Comparison of ENCODE assay signal across 19 mouse cellular contexts in genomic region chr11:119907006-119907650, GRCm38 (mm10). TPM values are rescaled to one million over a fixed set of nuclear protein-coding genes. Genes with fewer than 3 reads are reported as not detected.
DNase-seq lines count a peak whose midpoint lies in the region; ATAC-seq lines count a peak whose summit lies in the region.
"Had no signal": no experiment of that assay in that cellular context is flagged by ENCODE, and none has a peak within 500 bp of the region (broad histone marks: within the 10 kb centered on the region; RNA-seq: fewer than 3 reads in every experiment).

No protein-coding gene starts in this region.

- intact Hi-C loops in left cerebral cortex, postnatal 14 days (cut with DNase I) = loop anchor here (10.0 kb wide), 1 partner anchor 562 kb away; no protein-coding TSS in a partner anchor

- ATAC-seq in forebrain, embryonic 15.5 days (replicated peaks) = no peak

- no peaks in the 10 kb centered on the region for H3K9me3 ChIP-seq in forebrain, embryonic 15.5 days
- no peaks in the 10 kb centered on the region for H3K9me3 ChIP-seq in forebrain, embryonic 10.5 days
- H3K9me3 ChIP-seq: embryonic facial prominence, embryonic 12.5 days; heart, embryonic 10.5 days; liver, embryonic 15.5 days had no signal

- H3K4me3 ChIP-seq in forebrain, embryonic 15.5 days = no peak overlapping the region
- H3K4me3 ChIP-seq in forebrain, embryonic 10.5 days = no peak overlapping the region
- H3K4me3 ChIP-seq: embryonic facial prominence, embryonic 12.5 days; heart, embryonic 10.5 days; liver, embryonic 15.5 days had no signal

- H3K36me3 ChIP-seq in forebrain, embryonic 15.5 days = no peaks in the 10 kb centered on the region
- H3K36me3 ChIP-seq in forebrain, embryonic 10.5 days (replicated peaks) = no peaks in the 10 kb centered on the region
- H3K36me3 ChIP-seq: embryonic facial prominence, embryonic 12.5 days; heart, embryonic 10.5 days; liver, embryonic 15.5 days had no signal

- DNase-seq in forebrain, embryonic 10.5 days (ENCODE audit: extremely low spot score, low spot score) = no peak
- DNase-seq in left cerebral cortex, adult 18-20 months (ENCODE audit: low spot score in 2 of 2) = peak; percentile 44 to 68
- DNase-seq in left cerebral cortex, postnatal 14 days (ENCODE audit: low spot score in 2 of 2) = no peak
- peak; percentile 71 for DNase-seq in right cerebral cortex, adult 18-20 months
- DNase-seq in right cerebral cortex, postnatal 4 days = no peak
- DNase-seq in right cerebral cortex, postnatal 36 days (ENCODE audit: low spot score in 2 of 2) = peak; percentile 60 to 66
- DNase-seq in thymus, postnatal 36 days = no peak
- DNase-seq: adrenal gland, adult 8-10 months; cerebellum, adult 11-12 months; heart, postnatal 10 days; kidney, adult 9 months; kidney, postnatal 4 days; lung, postnatal 10 days; spleen, adult 18-20 months; thymus, adult 2 months had no signal

- peaks cover 11% of the 10 kb centered on the region for H3K27me3 ChIP-seq in forebrain, embryonic 15.5 days
- H3K27me3 ChIP-seq in forebrain, embryonic 10.5 days (ENCODE audit: poor library complexity, severe bottlenecking) = peaks cover 15% of the 10 kb centered on the region
- H3K27me3 ChIP-seq: embryonic facial prominence, embryonic 12.5 days had no signal

- H3K4me1 ChIP-seq in forebrain, embryonic 15.5 days = peaks cover 15% of the 10 kb centered on the region; the same call in 1 of the 2 replicates
- H3K4me1 ChIP-seq in forebrain, embryonic 10.5 days = peaks cover 41% of the 10 kb centered on the region

- 0 out of 2 replicates have a peak overlapping the region, but pooled peaks have one; percentile 6 for H3K9ac ChIP-seq in forebrain, embryonic 15.5 days (replicated peaks)
- H3K9ac ChIP-seq: embryonic facial prominence, embryonic 12.5 days; liver, embryonic 15.5 days had no signal

- WGBS in forebrain, embryonic 15.5 days = 31% methylated on average over 7 of the region's 7 CpGs
- WGBS in forebrain, embryonic 10.5 days = 30% methylated on average over 7 of the region's 7 CpGs

- no peak overlapping the region for H3K27ac ChIP-seq in forebrain, embryonic 15.5 days (replicated peaks)
- no peak overlapping the region for H3K27ac ChIP-seq in forebrain, embryonic 10.5 days
- H3K27ac ChIP-seq: embryonic facial prominence, embryonic 12.5 days; heart, embryonic 10.5 days; liver, embryonic 15.5 days had no signal

- H3K4me2 ChIP-seq in forebrain, embryonic 15.5 days (replicated peaks) = no peak overlapping the region
- H3K4me2 ChIP-seq: embryonic facial prominence, embryonic 12.5 days; liver, embryonic 15.5 days had no signal

RNA-seq across cellular contexts. Expression of gene Chmp6, which starts 6.1 kb away (rescaled TPM):
- 94.2 and 95.7 TPM in 2 replicates for polyA plus RNA-seq in forebrain, embryonic 15.5 days (2015; fragmentation: Nextera tagmentation; extraction: Ambion mirVana)
- 114 and 124 TPM in 2 replicates for polyA plus RNA-seq in forebrain, embryonic 10.5 days (2016; fragmentation: Nextera tagmentation; extraction: Ambion mirVana)
- total RNA-seq in left cerebral cortex, adult 18-20 months (2021) = 10 to 100 TPM; 37.1 to 41.8 TPM
- total RNA-seq in left cerebral cortex, postnatal 14 days (2021) = 10 to 100 TPM; 37.0 to 47.7 TPM

RNA-seq across cellular contexts. Expression of gene Baiap2, which starts 35.4 kb away (rescaled TPM):
- 28.1 and 34.0 TPM in 2 replicates for polyA plus RNA-seq in forebrain, embryonic 15.5 days (2015; fragmentation: Nextera tagmentation; extraction: Ambion mirVana)
- 9.6 and 11.1 TPM in 2 replicates for polyA plus RNA-seq in forebrain, embryonic 10.5 days (2016; fragmentation: Nextera tagmentation; extraction: Ambion mirVana)
- total RNA-seq in left cerebral cortex, adult 18-20 months (2021) = 100 to 1,000 TPM; 220 to 272 TPM
- 100 to 1,000 TPM; 197 to 200 TPM for total RNA-seq in left cerebral cortex, postnatal 14 days (2021)

Comparison
In these comparisons a context has a peak if more than half of its experiments do, and no peak if none do; other contexts are left out.
1. DNase-seq: peak in left cerebral cortex, adult 18-20 months (2 of 2), right cerebral cortex, adult 18-20 months (single experiment) and right cerebral cortex, postnatal 36 days (2 of 2); none in forebrain, embryonic 10.5 days (single experiment), left cerebral cortex, postnatal 14 days (0 of 2), right cerebral cortex, postnatal 4 days (single experiment) and thymus, postnatal 36 days (0 of 2).